ENCODE assay signal across 8 mouse cellular contexts in genomic region chr5:120516221-120516984, GRCm38 (mm10). TPM values are rescaled to one million over a fixed set of nuclear protein-coding genes. Genes with fewer than 3 reads are reported as not detected.
A peak's percentile ranks its signal among the peaks of the same experiment; 100 is the strongest.
DNase-seq lines count a peak whose midpoint lies in the region; ATAC-seq and TF ChIP-seq lines count a peak whose summit lies in the region.

No protein-coding gene starts in this region.

- H3K27me3 ChIP-seq in CH12.LX (replicated peaks) = no peaks in the 10 kb centered on the region
- H3K27me3 ChIP-seq in heart, embryonic 14.5 days (ENCODE audit: control insufficient read depth, insufficient read depth, low read length) = no peaks in the 10 kb centered on the region
- peaks cover 5% of the 10 kb centered on the region; the same call in 1 of the 2 replicates for H3K27me3 ChIP-seq in liver, embryonic 13.5 days
- H3K27me3 ChIP-seq in forebrain, embryonic 16.5 days (replicated peaks; ENCODE audit: control insufficient read depth, insufficient read depth, low read length) = peaks cover 5% of the 10 kb centered on the region

- no peaks in the 10 kb centered on the region for H3K79me2 ChIP-seq in CH12.LX (replicated peaks; ENCODE audit: control insufficient read depth, extremely low read depth, insufficient read depth, poor library complexity, severe bottlenecking)

- in situ Hi-C loops in CH12.LX (cut with MboI; ENCODE audit: low pct_ligation_motif_present, low pct_unique_long_range_greater_than_20kb, low sequenced_read_pairs) = loop anchor here (5.0 to 25.0 kb wide), 2 partner anchors 91 to 196 kb away; partner anchors contain the start of gene Dtx1

- TF ChIP-seq RAD21 in CH12.LX (IDR thresholded peaks at IDR 0.05; ENCODE audit: low read depth, low read length) = no peak

- peaks cover 23 to 66% of the 10 kb centered on the region in 2 experiments for H3K4me1 ChIP-seq in CH12.LX (ENCODE audit: control insufficient read depth in 1 of 2, insufficient read depth in 2 of 2)
- H3K4me1 ChIP-seq in heart, embryonic 14.5 days (ENCODE audit: control insufficient read depth in 2 of 2, insufficient read depth in 2 of 2, low read length in 2 of 2) = peaks cover 21 to 26% of the 10 kb centered on the region in 2 experiments
- H3K4me1 ChIP-seq in liver, embryonic 13.5 days (replicated peaks) = peaks cover 54% of the 10 kb centered on the region
- H3K4me1 ChIP-seq in forebrain, embryonic 16.5 days (replicated peaks; ENCODE audit: control insufficient read depth, insufficient read depth, low read length) = peaks cover 5% of the 10 kb centered on the region; the same call in 1 of the 2 replicates

- peaks cover 0 to 36% of the 10 kb centered on the region in 2 experiments for H3K36me3 ChIP-seq in CH12.LX (replicated peaks in 1 of 2; ENCODE audit: control insufficient read depth in 1 of 2, insufficient read depth in 1 of 2, low read length in 1 of 2)
- H3K36me3 ChIP-seq in heart, embryonic 14.5 days (ENCODE audit: control insufficient read depth, insufficient read depth, low read length) = no peaks in the 10 kb centered on the region
- peaks cover 8% of the 10 kb centered on the region; the same call in 1 of the 2 replicates for H3K36me3 ChIP-seq in liver, embryonic 13.5 days
- no peaks in the 10 kb centered on the region for H3K36me3 ChIP-seq in forebrain, embryonic 16.5 days (ENCODE audit: control insufficient read depth, insufficient read depth)

- 31% methylated on average over 15 of the region's 15 CpGs for WGBS in heart, embryonic 14.5 days
- WGBS in liver, embryonic 13.5 days (ENCODE audit: insufficient replicate concordance) = 59% methylated on average over 15 of the region's 15 CpGs
- 70% methylated on average over 15 of the region's 15 CpGs for WGBS in forebrain, embryonic 16.5 days

- H3K4me3 ChIP-seq in CH12.LX (replicated peaks in 1 of 3; ENCODE audit: low read depth in 2 of 3, low read length in 2 of 3, poor library complexity in 1 of 3) = peak overlapping the region in 1 of 3 experiments; percentile 26
- H3K4me3 ChIP-seq in heart, embryonic 14.5 days (ENCODE audit: control insufficient read depth in 1 of 2, insufficient read depth in 1 of 2, low read depth in 1 of 2, low read length in 2 of 2) = no peak overlapping the region
- H3K4me3 ChIP-seq in liver, embryonic 13.5 days (replicated peaks) = no peak overlapping the region
- H3K4me3 ChIP-seq in forebrain, embryonic 16.5 days (replicated peaks; ENCODE audit: low read length) = no peak overlapping the region

- ATAC-seq in heart, embryonic 14.5 days (ENCODE audit: insufficient number of reproducible peaks, insufficient read depth, low FRiP score, low read depth) = no peak
- ATAC-seq in liver, embryonic 13.5 days (ENCODE audit: low read depth) = no peak
- ATAC-seq in forebrain, embryonic 16.5 days = no peak

- H3K4me2 ChIP-seq in CH12.LX (ENCODE audit: insufficient read depth, low read depth, poor library complexity, severe bottlenecking) = no peak overlapping the region
- no peak overlapping the region for H3K4me2 ChIP-seq in heart, embryonic 14.5 days (ENCODE audit: low read length)
- no peak overlapping the region for H3K4me2 ChIP-seq in liver, embryonic 13.5 days
- H3K4me2 ChIP-seq in forebrain, embryonic 16.5 days (ENCODE audit: low read length) = no peak overlapping the region

- 0 out of 2 replicates have a peak overlapping the region, but pooled peaks have one; percentile 2 for H3K27ac ChIP-seq in CH12.LX (ENCODE audit: insufficient read depth, low read depth)
- H3K27ac ChIP-seq in heart, embryonic 14.5 days (replicated peaks in 1 of 2; ENCODE audit: control insufficient read depth in 1 of 2, insufficient read depth in 1 of 2, low read depth in 2 of 2, low read length in 2 of 2) = no peak overlapping the region
- peak overlapping the region; percentile 45 for H3K27ac ChIP-seq in liver, embryonic 13.5 days
- H3K27ac ChIP-seq in forebrain, embryonic 16.5 days (ENCODE audit: low read length) = no peak overlapping the region

- TF ChIP-seq POLR2A in CH12.LX (IDR thresholded peaks at IDR 0.05; ENCODE audit: low read depth, low read length) = no peak

- no peak overlapping the region for H3K9ac ChIP-seq in CH12.LX (ENCODE audit: insufficient read depth, low read depth)
- H3K9ac ChIP-seq in heart, embryonic 14.5 days (ENCODE audit: low read length) = peak overlapping the region; percentile 10; the same call in 1 of the 2 replicates
- H3K9ac ChIP-seq in liver, embryonic 13.5 days = no peak overlapping the region
- H3K9ac ChIP-seq in forebrain, embryonic 16.5 days (replicated peaks; ENCODE audit: low read depth, low read length) = no peak overlapping the region

- no peak for TF ChIP-seq CTCF in CH12.LX (conservative IDR thresholded peaks at IDR 0.05 in 1 of 2, IDR thresholded peaks at IDR 0.05 in 1 of 2; ENCODE audit: low read depth in 2 of 2, low read length in 2 of 2)

- dilution Hi-C loops in CH12.LX (cut with MboI; ENCODE audit: extremely low pct_ligation_motif_present, extremely low pct_unique_long_range_greater_than_20kb, low sequenced_read_pairs) = no loop called here

- peak; percentile 81 for DNase-seq in 3134 (ENCODE audit: extremely low read depth, insufficient read length, low spot score)
- no peak for DNase-seq in CH12.LX (ENCODE audit: extremely low read depth)
- no peak for DNase-seq in liver, embryonic 13.5 days
- no peak for DNase-seq in right cerebral cortex, postnatal 25 days
- no peak for DNase-seq in right cerebral cortex, adult 2 months (ENCODE audit: low spot score in 2 of 2)
- DNase-seq in gastrocnemius, postnatal 10 days = no peak

- no peak for TF ChIP-seq EP300 in CH12.LX (IDR thresholded peaks at IDR 0.05; ENCODE audit: low read length)

- H3K9me3 ChIP-seq in CH12.LX (replicated peaks; ENCODE audit: low read length) = no peaks in the 10 kb centered on the region
- H3K9me3 ChIP-seq in heart, embryonic 14.5 days (ENCODE audit: control insufficient read depth, low read length) = no peaks in the 10 kb centered on the region
- no peaks in the 10 kb centered on the region for H3K9me3 ChIP-seq in liver, embryonic 13.5 days (replicated peaks)
- no peaks in the 10 kb centered on the region for H3K9me3 ChIP-seq in forebrain, embryonic 16.5 days (ENCODE audit: control insufficient read depth, low read length)

TF ChIP-seq in CH12.LX, 34 proteins besides CTCF, POLR2A, EP300 and RAD21 (continues in another document):
- TF ChIP-seq ZKSCAN1 (IDR thresholded peaks at IDR 0.05; ENCODE audit: borderline replicate concordance, low read depth, low read length) (no peak), BHLHE40 (IDR thresholded peaks at IDR 0.05; ENCODE audit: low read depth, low read length) (peak; percentile 42), POLR2AphosphoS2 (IDR thresholded peaks at IDR 0.05; ENCODE audit: low read depth, low read length) (no peak), HCFC1 (IDR thresholded peaks at IDR 0.05; ENCODE audit: low read depth, low read length) (no peak), ELF1 (IDR thresholded peaks at IDR 0.05; ENCODE audit: low read depth, low read length) (no peak), USF2 (conservative IDR thresholded peaks at IDR 0.05; ENCODE audit: low read depth, low read length) (no peak), ZC3H11A (IDR thresholded peaks at IDR 0.05; ENCODE audit: low read depth, low read length) (no peak), TBP (conservative IDR thresholded peaks at IDR 0.05; ENCODE audit: low read depth, low read length) (no peak), ETS1 (conservative IDR thresholded peaks at IDR 0.05; ENCODE audit: low read depth, low read length) (peak; percentile 33; the same call in 1 of the 2 replicates), SIN3A (IDR thresholded peaks at IDR 0.05; ENCODE audit: low read length) (no peak), IRF4 (IDR thresholded peaks at IDR 0.05; ENCODE audit: low read depth, low read length) (peak; percentile 73), UBTF (IDR thresholded peaks at IDR 0.05; ENCODE audit: low read depth, low read length) (no peak), PAX5 (IDR thresholded peaks at IDR 0.05; ENCODE audit: low read length) (no peak), JUND (conservative IDR thresholded peaks at IDR 0.05; ENCODE audit: low read depth, low read length) (no peak)

RNA-seq across cellular contexts. Expression of gene Slc8b1, which starts 5.4 kb away (rescaled TPM):
- total RNA-seq in CH12.LX (2012; rRNA removed) (3.3 and 5.8 TPM in 2 replicates), CH12.LX (2014; rRNA removed) (3.2 and 3.6 TPM in 2 replicates)
- polyA plus RNA-seq in CH12.LX (2012; ENCODE audit: insufficient read length, low read depth) = 4.6 and 5.1 TPM in 2 replicates
- 3.1 TPM in 2 replicates for polyA plus RNA-seq in heart, embryonic 14.5 days (2014; fragmentation: Nextera tagmentation; extraction: Ambion mirVana)
- polyA plus RNA-seq in liver, embryonic 13.5 days (2015; fragmentation: Nextera tagmentation; extraction: Ambion mirVana) = 4.0 and 4.7 TPM in 2 replicates
- polyA plus RNA-seq in forebrain, embryonic 16.5 days (2015; fragmentation: Nextera tagmentation; extraction: Ambion mirVana) = 1.9 and 2.0 TPM in 2 replicates
- 10 to 100 TPM; 15.1 to 20.0 TPM for total RNA-seq in gastrocnemius, postnatal 10 days (2021)

RNA-seq across cellular contexts. Expression of gene Plbd2, which starts 13.0 kb away (rescaled TPM):
- 10.8 and 21.3 TPM in 2 replicates for total RNA-seq in CH12.LX (2012; rRNA removed)
- 7.1 and 9.0 TPM in 2 replicates for total RNA-seq in CH12.LX (2014; rRNA removed)
- 24.3 and 28.8 TPM in 2 replicates for polyA plus RNA-seq in CH12.LX (2012; ENCODE audit: insufficient read length, low read depth)
- polyA plus RNA-seq in heart, embryonic 14.5 days (2014; fragmentation: Nextera tagmentation; extraction: Ambion mirVana) = 35.1 and 36.1 TPM in 2 replicates
- 17.3 and 17.9 TPM in 2 replicates for polyA plus RNA-seq in liver, embryonic 13.5 days (2015; fragmentation: Nextera tagmentation; extraction: Ambion mirVana)
- polyA plus RNA-seq in forebrain, embryonic 16.5 days (2015; fragmentation: Nextera tagmentation; extraction: Ambion mirVana) = 22.9 and 24.6 TPM in 2 replicates
- total RNA-seq in gastrocnemius, postnatal 10 days (2021) = 10 to 100 TPM; 36.7 to 38.0 TPM

RNA-seq across cellular contexts. Expression of gene Sds, which starts 40.1 kb away (rescaled TPM):
- total RNA-seq in CH12.LX (2012; rRNA removed) (not detected in 2 replicates), CH12.LX (2014; rRNA removed) (not detected in 2 replicates)
- 0.76 and 1.5 TPM in 2 replicates for polyA plus RNA-seq in CH12.LX (2012; ENCODE audit: insufficient read length, low read depth)
- polyA plus RNA-seq in heart, embryonic 14.5 days (2014; fragmentation: Nextera tagmentation; extraction: Ambion mirVana) = not detected in 2 replicates
- not detected in 2 replicates for polyA plus RNA-seq in liver, embryonic 13.5 days (2015; fragmentation: Nextera tagmentation; extraction: Ambion mirVana)
- polyA plus RNA-seq in forebrain, embryonic 16.5 days (2015; fragmentation: Nextera tagmentation; extraction: Ambion mirVana) = not detected in 2 replicates
- total RNA-seq in gastrocnemius, postnatal 10 days (2021) = not detected

RNA-seq across cellular contexts. Expression of gene Sdsl, which starts 43.8 kb away (rescaled TPM):
- total RNA-seq in CH12.LX (2012; rRNA removed) (1.8 and 4.0 TPM in 2 replicates), CH12.LX (2014; rRNA removed) (not detected in 2 replicates)
- 0.37 TPM in 1 of 2 replicates, not detected in the other for polyA plus RNA-seq in CH12.LX (2012; ENCODE audit: insufficient read length, low read depth)
- polyA plus RNA-seq in heart, embryonic 14.5 days (2014; fragmentation: Nextera tagmentation; extraction: Ambion mirVana) = 14.1 and 14.4 TPM in 2 replicates
- polyA plus RNA-seq in liver, embryonic 13.5 days (2015; fragmentation: Nextera tagmentation; extraction: Ambion mirVana) = 0.82 and 1.0 TPM in 2 replicates
- polyA plus RNA-seq in forebrain, embryonic 16.5 days (2015; fragmentation: Nextera tagmentation; extraction: Ambion mirVana) = 1.9 and 2.3 TPM in 2 replicates
- total RNA-seq in gastrocnemius, postnatal 10 days (2021) = 1 to 10 TPM in 1 of 2 experiments, under 1 TPM in 1; 0.26 to 1.2 TPM

Comparison
In these comparisons a context has a peak if more than half of its experiments do, and no peak if none do; other contexts are left out.
1. H3K27ac ChIP-seq: peak in CH12.LX (single experiment) and liver, embryonic 13.5 days (single experiment); none in heart, embryonic 14.5 days (0 of 2) and forebrain, embryonic 16.5 days (single experiment).